ENCODE assay signal across 14 mouse cellular contexts in genomic region chr19:29228989-29229388, GRCm38 (mm10).
"Had no signal": no experiment of that assay in that cellular context is flagged by ENCODE, and none has a peak within 500 bp of the region (broad histone marks: within the 10 kb centered on the region; RNA-seq: fewer than 3 reads in every experiment).

No protein-coding gene starts in this region.

- H3K9me3 ChIP-seq: midbrain, embryonic 10.5 days; midbrain, embryonic 12.5 days; neural tube, embryonic 13.5 days; neural tube, embryonic 15.5 days; stomach, embryonic 15.5 days had no signal

- DNase-seq: lung, adult 18-20 months; lung, embryonic 14.5 days; lung, postnatal 10 days; lung, postnatal 4 days; midbrain, embryonic 14.5 days; right cerebral cortex, postnatal 25 days; right cerebral cortex, postnatal 4 days had no signal

- H3K9ac ChIP-seq: liver, embryonic 14.5 days; lung, embryonic 14.5 days; midbrain, embryonic 12.5 days; neural tube, embryonic 13.5 days; neural tube, embryonic 15.5 days; stomach, embryonic 15.5 days had no signal

- H3K36me3 ChIP-seq: midbrain, embryonic 10.5 days; midbrain, embryonic 12.5 days; neural tube, embryonic 13.5 days; neural tube, embryonic 15.5 days; stomach, embryonic 15.5 days had no signal

- H3K27me3 ChIP-seq: midbrain, embryonic 12.5 days; neural tube, embryonic 13.5 days; neural tube, embryonic 15.5 days; stomach, embryonic 15.5 days had no signal

- H3K4me1 ChIP-seq: midbrain, embryonic 12.5 days; neural tube, embryonic 15.5 days; stomach, embryonic 15.5 days had no signal

- H3K27ac ChIP-seq: liver, embryonic 14.5 days; midbrain, embryonic 10.5 days; midbrain, embryonic 12.5 days; neural tube, embryonic 13.5 days; neural tube, embryonic 15.5 days; stomach, embryonic 15.5 days had no signal

- H3K4me3 ChIP-seq: midbrain, embryonic 10.5 days; midbrain, embryonic 12.5 days; myocyte; neural tube, embryonic 13.5 days; neural tube, embryonic 15.5 days; stomach, embryonic 15.5 days had no signal
